Mouse (Mus musculus) stomach, embryonic 14.5 days (tissue): ENCODE measurements around the gene Fbh1. TPM values are rescaled to one million over a fixed set of nuclear protein-coding genes. Genes with fewer than 3 reads are reported as not detected.

Experiments used
- ATAC-seq: fragments of 200-750 bp; cut with Nextera tagmentation; 2 replicates; pipeline ENCODE4 v1.8.0; 2017; ENCODE audit warnings: low read depth, moderate TSS enrichment; ENCODE audit not compliant: insufficient number of reproducible peaks, insufficient read depth, low FRiP score
- H3K27ac ChIP-seq: fragments of 300-500 bp; sonication (generic); 2 replicates; pipeline ENCODE4 v1.5.1; 2014; ENCODE audit warnings: mild to moderate bottlenecking, low read length, moderate library complexity, mixed read lengths
- H3K27me3 ChIP-seq: fragments of 300-500 bp; sonication (generic); 2 replicates; pipeline ENCODE4 v1.6.1; 2014; ENCODE audit warnings: low read length, control low read depth, mixed read lengths; ENCODE audit not compliant: control insufficient read depth, insufficient read depth
- H3K36me3 ChIP-seq: fragments of 300-500 bp; sonication (generic); 2 replicates; pipeline ENCODE4 v1.6.1; 2014; ENCODE audit warnings: mild to moderate bottlenecking, control low read depth, low read length, moderate library complexity, mixed read lengths; ENCODE audit not compliant: control insufficient read depth, insufficient read depth
- H3K4me1 ChIP-seq: fragments of 300-500 bp; sonication (generic); 2 replicates; pipeline ENCODE4 v1.6.1; 2014; ENCODE audit warnings: low read length, control low read depth, mixed read lengths; ENCODE audit not compliant: control insufficient read depth, insufficient read depth
- H3K4me2 ChIP-seq: fragments of 300-500 bp; sonication (generic); replicated peaks from 2 replicates; pipeline ENCODE4 v1.6.1; 2014; ENCODE audit warnings: low read depth, low read length, control low read depth
- H3K4me3 ChIP-seq: fragments of 300-500 bp; sonication (generic); 2 replicates; pipeline ENCODE4 v1.5.1; 2014; ENCODE audit warnings: low read depth, low read length, control low read depth
- H3K9ac ChIP-seq: fragments of 300-500 bp; sonication (generic); replicated peaks from 2 replicates; pipeline ENCODE4 v1.6.1; 2014; ENCODE audit warnings: low read depth, mild to moderate bottlenecking, control low read depth, low read length, moderate library complexity, mixed read lengths
- H3K9me3 ChIP-seq: fragments of 300-500 bp; sonication (generic); 2 replicates; pipeline ENCODE4 v1.6.1; 2016; ENCODE audit warnings: low read depth, low read length, control low read depth; ENCODE audit not compliant: control insufficient read depth
- WGBS: fragments of 180-500 bp; shearing (Covaris S2); extraction: QIAGEN DNeasy Blood & Tissue Kit; methylation state at CpG from one replicate; pipeline ENCODE4 v1.1.7; 2014; 5-methylcytosine and 5-hydroxymethylcytosine counted together
- polyA plus RNA-seq: library from polyadenylated mRNA; unstranded; fragments of >200 nt; fragmentation: Nextera tagmentation; extraction: Ambion mirVana; gene quantifications from 2 replicates; pipeline ENCODE4 v1.2.1, GENCODE M21; 2014

Gene Fbh1
- polyA plus RNA-seq, 1 experiment from 2014 or later, result 136 TPM

DNA sequence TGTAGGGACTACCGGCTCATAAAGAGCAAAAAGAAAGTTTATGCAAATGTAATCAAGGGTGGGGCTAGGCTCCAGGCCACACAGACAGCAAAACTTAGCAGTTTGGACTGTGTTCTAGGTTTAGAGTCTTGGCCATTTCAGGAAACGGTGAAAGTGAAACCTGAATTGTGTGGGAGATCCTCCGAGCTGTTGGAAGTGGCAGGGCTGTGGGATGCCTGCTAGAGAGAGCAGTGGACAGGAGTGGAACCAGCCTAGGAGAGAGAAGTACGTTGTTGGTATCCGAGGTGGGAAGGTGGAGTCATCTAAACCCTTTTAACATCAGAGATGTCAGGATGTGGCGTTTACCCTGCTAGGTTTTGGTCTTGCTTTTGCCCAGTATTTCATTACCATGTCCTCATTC is 41.5 kb downstream of the Fbh1 start:
- Histone ChIP-seq H3K36me3 (peaks cover 9% of the 10 kb centered on the region), H3K9ac (no peak overlapping the region), H3K27ac (no peak overlapping the region), H3K4me2 (no peak overlapping the region), H3K27me3 (no peaks in the 10 kb centered on the region), H3K4me1 (no peaks in the 10 kb centered on the region), H3K9me3 (no peaks in the 10 kb centered on the region), H3K4me3 (no peak overlapping the region)
- no peak for ATAC-seq
- WGBS, result 88% methylated on average over 6 of the region's 6 CpGs

DNA sequence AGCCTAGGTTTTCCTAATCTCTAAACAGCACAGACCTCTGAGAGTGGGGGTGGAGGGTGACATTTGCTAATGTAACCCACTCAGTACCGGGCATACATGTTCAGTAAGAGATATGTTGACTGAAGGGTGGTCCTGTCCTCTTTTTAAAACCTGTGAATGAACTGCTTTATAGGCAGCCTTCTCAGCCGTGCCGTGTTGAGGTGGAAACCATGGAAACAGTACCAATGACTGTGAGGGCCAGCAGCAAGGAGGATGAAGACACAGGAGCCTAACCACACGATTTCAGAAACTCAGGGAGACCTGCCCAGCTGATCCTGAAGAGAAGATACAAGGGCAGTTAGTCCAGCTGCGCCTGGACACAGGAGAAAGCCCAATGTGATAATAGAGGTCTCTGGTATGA is 44.4 kb downstream of the Fbh1 start:
- H3K36me3 ChIP-seq, result no peaks in the 10 kb centered on the region
- H3K4me3 ChIP-seq, result no peak overlapping the region
- H3K4me2 ChIP-seq, result no peak overlapping the region
- H3K4me1 ChIP-seq, result no peaks in the 10 kb centered on the region
- WGBS, result 67% methylated on average over 5 of the region's 5 CpGs
- H3K9me3 ChIP-seq, result no peaks in the 10 kb centered on the region
- no peak overlapping the region for H3K9ac ChIP-seq
- no peak for ATAC-seq
- no peak overlapping the region for H3K27ac ChIP-seq
- H3K27me3 ChIP-seq, result no peaks in the 10 kb centered on the region

DNA sequence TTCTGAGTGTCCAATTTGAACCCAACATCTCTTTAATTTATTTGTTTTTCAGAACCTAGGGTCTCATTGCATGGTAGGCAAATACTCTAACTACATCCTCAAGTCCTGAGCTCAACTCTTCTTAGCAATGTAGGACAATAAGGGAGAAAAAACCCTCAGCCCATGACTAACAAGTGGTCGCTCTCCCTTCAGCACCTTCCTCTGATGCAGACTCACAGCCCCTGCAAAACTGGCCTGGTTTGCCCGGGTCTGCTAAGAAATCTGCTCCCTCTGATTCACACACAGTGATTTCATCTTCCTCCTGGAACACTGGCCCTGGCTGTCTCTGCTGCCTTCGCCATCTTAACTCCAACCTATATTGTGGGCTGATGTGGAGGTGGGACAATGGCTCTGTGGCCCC is 48.3 kb downstream of the Fbh1 start:
- Histone ChIP-seq H3K9me3 (no peaks in the 10 kb centered on the region), H3K4me3 (no peak overlapping the region), H3K36me3 (no peaks in the 10 kb centered on the region), H3K9ac (no peak overlapping the region), H3K4me2 (no peak overlapping the region), H3K27ac (no peak overlapping the region), H3K4me1 (no peaks in the 10 kb centered on the region), H3K27me3 (no peaks in the 10 kb centered on the region)
- 58% methylated on average over 3 of the region's 3 CpGs for WGBS
- no peak for ATAC-seq

DNA sequence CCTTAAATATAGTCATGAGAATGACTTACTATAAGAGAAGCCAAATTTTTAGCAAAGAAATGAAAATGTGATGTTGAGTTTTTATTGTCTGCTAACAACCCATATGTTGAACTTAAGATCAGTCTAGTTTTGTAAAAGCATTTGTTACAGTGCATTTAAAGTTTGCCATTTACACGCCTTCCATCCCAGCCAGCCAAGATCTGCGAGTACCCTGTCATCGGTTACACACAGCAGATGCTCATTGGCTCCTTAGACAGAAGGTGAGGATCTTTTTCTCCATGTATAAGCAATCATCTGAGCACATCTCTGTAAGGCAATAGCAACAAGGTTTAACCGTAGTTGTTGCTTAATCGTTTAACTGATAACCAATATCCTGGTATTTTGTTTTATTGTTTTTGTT is 49.8 kb downstream of the Fbh1 start:
- Histone ChIP-seq H3K27me3 (no peaks in the 10 kb centered on the region), H3K9me3 (no peaks in the 10 kb centered on the region), H3K4me1 (no peaks in the 10 kb centered on the region), H3K4me2 (no peak overlapping the region), H3K27ac (no peak overlapping the region), H3K36me3 (no peaks in the 10 kb centered on the region), H3K9ac (no peak overlapping the region), H3K4me3 (no peak overlapping the region)
- 89% methylated on average over 5 of the region's 5 CpGs for WGBS
- no peak for ATAC-seq

DNA sequence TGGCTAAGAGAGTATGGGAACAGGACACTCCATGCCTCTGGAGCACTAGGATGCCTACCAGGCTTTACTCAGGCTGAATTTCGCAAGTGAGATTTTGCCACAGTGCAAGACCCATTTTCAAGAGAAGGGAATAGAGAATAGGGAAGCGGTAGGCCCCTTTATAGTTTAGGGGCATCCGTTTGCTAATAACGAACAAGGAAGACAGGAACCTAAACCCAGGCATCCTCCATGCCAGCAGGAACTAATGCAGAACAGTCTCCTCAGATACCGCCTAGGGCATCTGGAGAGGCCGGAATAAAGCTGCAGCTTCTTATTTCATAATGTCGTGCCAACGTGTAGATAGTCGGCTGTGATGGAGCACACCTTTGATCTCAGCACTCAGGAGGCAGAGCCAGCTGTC is 54.8 kb downstream of the Fbh1 start:
- Histone ChIP-seq H3K27ac (no peak overlapping the region), H3K9me3 (no peaks in the 10 kb centered on the region), H3K4me1 (no peaks in the 10 kb centered on the region), H3K36me3 (no peaks in the 10 kb centered on the region), H3K27me3 (no peaks in the 10 kb centered on the region), H3K4me3 (no peak overlapping the region), H3K9ac (no peak overlapping the region), H3K4me2 (no peak overlapping the region)
- ATAC-seq, result no peak
- 85% methylated on average over 9 of the region's 9 CpGs for WGBS

DNA sequence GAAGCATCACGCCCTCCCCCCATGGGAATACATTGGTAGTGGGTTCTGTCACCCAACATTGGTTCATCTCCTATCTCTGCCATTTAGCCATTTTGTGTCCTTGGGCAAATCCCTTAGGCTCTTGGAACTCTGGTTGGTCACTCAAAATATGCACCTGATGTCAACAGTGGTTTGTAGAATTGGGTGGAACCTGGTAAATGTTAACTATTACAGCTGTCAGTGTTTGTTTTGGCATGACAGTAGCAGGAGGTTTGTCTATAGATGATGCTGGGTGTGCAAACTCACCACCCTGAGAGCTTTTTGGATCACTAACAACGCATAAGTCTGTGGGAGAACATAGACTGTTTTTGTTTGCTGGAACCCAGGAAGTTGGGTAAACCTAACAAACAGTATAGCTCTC is 58.8 kb downstream of the Fbh1 start:
- H3K4me2 ChIP-seq, result no peak overlapping the region
- no peak overlapping the region for H3K4me3 ChIP-seq
- H3K4me1 ChIP-seq, result no peaks in the 10 kb centered on the region
- H3K36me3 ChIP-seq, result no peaks in the 10 kb centered on the region
- H3K9me3 ChIP-seq, result no peaks in the 10 kb centered on the region
- H3K27me3 ChIP-seq, result no peaks in the 10 kb centered on the region
- 82% methylated on average over 2 of the region's 2 CpGs for WGBS
- no peak overlapping the region for H3K27ac ChIP-seq
- H3K9ac ChIP-seq, result no peak overlapping the region
- ATAC-seq, result no peak

DNA sequence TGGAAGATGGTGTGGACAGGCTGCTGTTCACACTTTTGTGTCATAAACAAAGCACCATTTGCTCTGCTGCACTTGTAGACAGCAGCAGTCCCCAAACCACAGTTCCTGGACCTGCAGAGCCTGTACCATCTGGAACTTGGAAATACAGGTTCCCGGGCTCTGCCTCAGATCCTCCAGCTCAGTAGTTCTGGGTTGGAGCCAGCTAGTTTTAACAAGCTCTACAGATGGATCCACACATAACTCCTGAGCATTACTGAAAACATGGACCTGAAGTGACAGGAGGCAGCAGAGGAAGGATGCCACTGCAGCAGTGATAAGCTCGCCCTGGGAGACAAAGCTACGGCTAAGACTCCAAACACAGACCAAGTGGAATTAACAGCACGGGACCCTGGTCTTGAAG is 62.8 kb downstream of the Fbh1 start:
- ATAC-seq, result no peak
- H3K27me3 ChIP-seq, result no peaks in the 10 kb centered on the region
- H3K36me3 ChIP-seq, result no peaks in the 10 kb centered on the region
- WGBS, result 84% methylated on average over 4 of the region's 4 CpGs
- no peaks in the 10 kb centered on the region for H3K9me3 ChIP-seq
- H3K4me2 ChIP-seq, result no peak overlapping the region
- H3K9ac ChIP-seq, result no peak overlapping the region
- H3K4me3 ChIP-seq, result no peak overlapping the region
- H3K27ac ChIP-seq, result no peak overlapping the region
- H3K4me1 ChIP-seq, result no peaks in the 10 kb centered on the region

DNA sequence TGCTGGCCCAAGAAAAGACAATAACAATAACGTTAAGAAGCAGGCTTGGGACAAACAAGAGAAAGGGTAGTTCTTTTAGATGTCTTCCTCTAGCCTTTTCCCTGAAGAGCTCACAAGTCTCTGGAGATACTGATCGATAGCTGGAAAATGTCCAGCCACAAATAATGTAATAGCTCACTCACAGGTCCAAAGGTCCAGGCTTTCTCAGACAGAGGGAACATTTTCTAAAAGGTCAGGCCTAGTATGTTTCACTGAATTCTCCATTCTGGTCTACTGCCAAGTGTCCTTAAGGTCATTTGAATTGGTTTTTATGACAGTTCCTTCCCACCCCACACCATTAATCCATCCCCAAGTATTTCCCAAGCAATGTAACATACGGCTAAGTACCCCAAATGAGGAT is 64.4 kb downstream of the Fbh1 start:
- no peak overlapping the region for H3K27ac ChIP-seq
- no peak overlapping the region for H3K9ac ChIP-seq
- 57% methylated on average over 3 of the region's 3 CpGs for WGBS
- H3K9me3 ChIP-seq, result no peaks in the 10 kb centered on the region
- no peaks in the 10 kb centered on the region for H3K27me3 ChIP-seq
- no peaks in the 10 kb centered on the region for H3K4me1 ChIP-seq
- no peak overlapping the region for H3K4me3 ChIP-seq
- no peak for ATAC-seq
- no peak overlapping the region for H3K4me2 ChIP-seq
- H3K36me3 ChIP-seq, result no peaks in the 10 kb centered on the region

DNA sequence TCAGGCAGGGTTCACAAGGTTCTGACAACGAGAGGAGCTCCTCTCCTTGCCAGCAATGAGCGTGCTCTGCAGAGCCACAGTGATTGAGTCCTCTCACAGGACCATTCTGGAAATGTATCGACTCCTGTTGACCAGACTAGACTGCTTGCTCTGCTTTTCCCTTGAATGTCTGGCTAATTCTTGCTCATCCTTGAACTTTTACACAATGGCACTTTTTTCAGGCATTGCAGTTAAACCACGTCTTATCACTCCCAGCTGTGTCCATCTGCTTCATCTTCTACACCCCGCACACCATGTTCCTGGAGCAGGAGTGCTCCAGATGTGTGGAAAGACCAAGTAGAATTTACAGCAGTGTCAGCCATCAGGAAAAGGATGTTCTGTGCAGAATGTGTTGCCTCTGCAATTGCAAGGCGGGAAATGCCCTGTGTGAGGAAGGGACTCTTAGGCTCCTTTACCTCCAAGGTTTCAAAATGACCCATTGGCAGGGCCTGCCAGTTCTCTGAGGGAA is 64.8 kb downstream of the Fbh1 start:
- no peak overlapping the region for H3K4me2 ChIP-seq
- ATAC-seq, result no peak
- no peaks in the 10 kb centered on the region for H3K27me3 ChIP-seq
- no peaks in the 10 kb centered on the region for H3K9me3 ChIP-seq
- no peaks in the 10 kb centered on the region for H3K4me1 ChIP-seq
- no peaks in the 10 kb centered on the region for H3K36me3 ChIP-seq
- H3K9ac ChIP-seq, result no peak overlapping the region
- no peak overlapping the region for H3K4me3 ChIP-seq
- 72% methylated on average over 6 of the region's 6 CpGs for WGBS
- no peak overlapping the region for H3K27ac ChIP-seq
